Mouse (Mus musculus) retina, postnatal 1 day (tissue): ENCODE data around the gene Dguok.
A peak's percentile ranks its signal among the peaks of the same experiment; 100 is the strongest.

ENCODE experiments used
- DNase-seq: peaks from one replicate; pipeline ENCODE4 v3.0.0-alpha.2; 2012

The Dguok gene

GRCm38 (mm10) chr6:83506258-83507167, at the start of gene Dguok:
Dguok (minus strand) TSS chr6:83506969.
- DNase-seq = peak; percentile 99

- no peak for DNase-seq
Observed at GRCm38 (mm10) chr6:83555972-83556371, 49.2 kb upstream of the Dguok start.

GRCm38 (mm10) chr6:83548346-83548745, 41.6 kb upstream of the Dguok start:
- DNase-seq = peak; percentile 56

GRCm38 (mm10) chr6:83545778-83546177, 39.0 kb upstream of the Dguok start:
- DNase-seq = peak; percentile 83

- DNase-seq = no peak
Observed at GRCm38 (mm10) chr6:83541756-83542456, 35.1 kb upstream of the Dguok start.

GRCm38 (mm10) chr6:83540017-83540416, 33.2 kb upstream of the Dguok start:
- DNase-seq = peak; percentile 28

GRCm38 (mm10) chr6:83536795-83537059, 30.0 kb upstream of the Dguok start:
- DNase-seq = no peak

- DNase-seq = no peak
Observed at GRCm38 (mm10) chr6:83536028-83536794, 29.4 kb upstream of the Dguok start, which contains the start of gene Actg2. Actg2 (minus strand) TSS chr6:83536265.

- no peak for DNase-seq
Observed at GRCm38 (mm10) chr6:83532608-83533007, 25.8 kb upstream of the Dguok start.

- no peak for DNase-seq
Observed at GRCm38 (mm10) chr6:83523194-83523593, 16.4 kb upstream of the Dguok start.

- DNase-seq = no peak
Observed at GRCm38 (mm10) chr6:83521784-83522183, 15.0 kb upstream of the Dguok start.

- no peak for DNase-seq
Observed at GRCm38 (mm10) chr6:83518637-83519036, 11.9 kb upstream of the Dguok start.

- DNase-seq = no peak
Observed at GRCm38 (mm10) chr6:83515172-83515571, 8.4 kb upstream of the Dguok start.

GRCm38 (mm10) chr6:83512495-83512894, 5.7 kb upstream of the Dguok start:
- peak; percentile 66 for DNase-seq

- DNase-seq = no peak
Observed at GRCm38 (mm10) chr6:83510210-83510609, 3.4 kb upstream of the Dguok start.

- peak; percentile 8 for DNase-seq
Observed at GRCm38 (mm10) chr6:83509442-83509841, 2.7 kb upstream of the Dguok start.

GRCm38 (mm10) chr6:83507168-83507546, 388 bp upstream of the Dguok start:
- DNase-seq = no peak

GRCm38 (mm10) chr6:83505554-83505953, 1.2 kb downstream of the Dguok start:
- DNase-seq = no peak

GRCm38 (mm10) chr6:83503361-83503760, 3.4 kb downstream of the Dguok start:
- DNase-seq = no peak

GRCm38 (mm10) chr6:83502656-83503055, 4.1 kb downstream of the Dguok start:
- no peak for DNase-seq

- DNase-seq = no peak
Observed at GRCm38 (mm10) chr6:83501524-83502310, 5.1 kb downstream of the Dguok start.

GRCm38 (mm10) chr6:83500462-83500861, 6.3 kb downstream of the Dguok start:
- DNase-seq = no peak

- DNase-seq = no peak
Observed at GRCm38 (mm10) chr6:83499078-83499477, 7.7 kb downstream of the Dguok start.
